Mouse (Mus musculus): ENCODE measurements around the gene Tmem131l. TPM values are rescaled to one million over a fixed set of nuclear protein-coding genes. Genes with fewer than 3 reads are reported as not detected.
A peak's percentile ranks its signal among the peaks of the same experiment; 100 is the strongest.

The Tmem131l gene
- 10 to 100 TPM; 59.8 to 60.5 TPM for total RNA-seq (2021)
- long read RNA-seq, experiment 1, full-length matches to known transcripts: 7 of 27 reads
- long read RNA-seq, experiment 1, partial matches to known transcripts: 4 of 27 reads
- long read RNA-seq, experiment 1, other reads (novel, unspliced or antisense): 16 of 27 reads
- long read RNA-seq, experiment 2, full-length matches to known transcripts: 12 of 41 reads
- long read RNA-seq, experiment 2, partial matches to known transcripts: 9 of 41 reads
- long read RNA-seq, experiment 2, other reads (novel, unspliced or antisense): 20 of 41 reads

- DNase-seq (ENCODE audit: low spot score in 2 of 2): peak; percentile 74 to 87
These were observed at the start of gene Tmem131l for GRCm38 (mm10) chr3:84039646-84040475. Gene Tmem131l (minus strand): TSS chr3:84040175.

- no peak for DNase-seq (ENCODE audit: low spot score in 2 of 2)
These were observed 46.9 kb upstream of the Tmem131l start for GRCm38 (mm10) chr3:84086921-84087320.

DNA sequence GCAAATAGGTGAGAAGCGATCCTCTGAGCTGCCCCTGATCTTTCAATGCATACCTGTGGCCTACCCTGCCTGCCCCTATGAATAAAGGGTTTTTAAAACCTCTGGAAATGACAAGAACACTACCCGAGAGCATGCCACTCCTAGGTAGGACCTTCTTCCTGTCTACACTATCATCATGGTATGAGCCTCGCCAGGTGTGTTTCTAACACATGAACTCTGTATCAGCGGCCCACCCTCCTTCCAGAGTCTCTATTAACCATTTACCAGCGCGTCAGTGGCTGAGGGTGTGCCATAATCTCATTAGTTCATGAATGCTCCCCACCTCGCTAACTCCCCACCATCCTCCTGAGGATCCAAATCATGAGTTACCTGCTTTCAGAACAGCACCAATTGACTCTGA is 46.4 kb upstream of the Tmem131l start:
- no peak for DNase-seq (ENCODE audit: low spot score in 2 of 2)

DNA sequence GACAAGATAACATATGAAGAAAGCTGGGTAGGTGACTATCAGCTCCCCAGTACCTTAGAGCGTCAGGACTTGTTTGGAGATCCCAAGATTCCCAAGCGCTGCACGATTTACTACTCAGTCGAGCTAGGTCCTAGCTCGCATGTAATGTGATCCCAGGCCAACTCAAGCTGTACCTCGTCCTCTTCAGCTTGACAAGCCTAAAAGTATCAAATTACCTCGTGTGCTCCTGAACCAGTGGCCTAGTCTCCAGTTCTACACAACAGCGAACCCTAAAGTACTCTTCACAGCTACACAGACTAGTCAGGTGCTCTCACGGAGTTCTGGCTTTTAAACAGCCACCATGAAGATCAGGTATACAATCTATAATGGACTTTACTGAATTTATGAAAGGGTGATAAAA is 45.5 kb upstream of the Tmem131l start:
- no peak for DNase-seq (ENCODE audit: low spot score in 2 of 2)

- DNase-seq (ENCODE audit: low spot score in 2 of 2): no peak
These were observed 41.3 kb upstream of the Tmem131l start for GRCm38 (mm10) chr3:84081208-84081722.

DNA sequence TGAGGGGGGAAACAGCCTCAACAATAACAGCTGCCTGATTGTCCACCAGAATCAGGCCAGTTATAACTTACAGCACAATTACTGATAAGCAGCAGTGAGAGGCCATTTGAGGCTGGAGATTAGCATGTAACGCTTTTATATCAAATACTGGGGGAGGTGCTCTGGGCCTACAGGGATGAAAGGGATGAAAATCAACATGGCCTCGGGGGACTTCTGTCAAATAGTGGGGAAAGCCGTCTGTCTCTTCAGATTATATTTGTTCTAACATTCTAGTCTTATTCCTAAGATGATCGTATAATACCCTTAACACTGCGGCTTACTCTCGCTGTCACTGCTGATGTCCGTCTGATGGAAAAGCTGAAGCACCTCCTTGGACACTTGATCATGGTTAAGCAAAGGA is 40.1 kb upstream of the Tmem131l start:
- no peak for DNase-seq (ENCODE audit: low spot score in 2 of 2)

GRCm38 (mm10) chr3:84077505-84077904 is 37.5 kb upstream of the Tmem131l start:
- no peak for DNase-seq (ENCODE audit: low spot score in 2 of 2)

DNA sequence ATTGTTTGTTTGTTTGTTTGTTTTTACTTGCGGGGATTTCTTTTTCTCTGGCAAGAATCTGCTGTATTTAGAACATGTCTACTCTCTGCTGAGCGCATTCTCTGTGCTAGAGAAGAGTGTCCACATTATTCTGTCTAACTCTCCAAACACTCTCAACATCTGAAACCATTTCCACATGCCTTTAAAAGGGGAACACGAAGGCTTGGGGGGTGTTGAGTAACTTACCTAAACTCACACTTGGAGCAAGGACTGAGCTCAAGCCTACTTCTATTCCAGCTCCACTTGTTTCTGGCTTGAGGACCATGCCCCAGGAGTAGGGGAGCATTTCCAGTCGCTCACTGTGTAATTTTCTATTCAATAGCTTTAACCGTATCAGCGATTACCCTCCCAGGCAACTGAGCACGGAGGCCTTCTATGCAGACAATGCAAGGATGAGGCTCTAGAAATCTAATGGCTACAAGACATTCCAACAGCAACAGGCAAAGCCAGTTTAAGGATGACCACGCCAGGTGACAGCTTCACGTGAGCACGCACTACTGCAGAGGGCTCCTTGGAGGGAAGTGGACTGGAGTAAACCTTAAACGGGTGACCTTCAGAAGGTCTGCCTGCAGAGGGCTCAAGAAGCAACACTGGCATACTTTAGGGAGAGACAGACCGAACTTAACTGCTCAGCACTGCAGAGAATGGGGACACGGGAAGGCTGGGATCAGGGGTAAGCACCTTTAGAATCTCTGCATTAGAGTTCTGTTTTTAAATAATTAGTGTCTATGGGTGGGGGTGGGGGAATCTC is 36.8 kb upstream of the Tmem131l start:
- DNase-seq (ENCODE audit: low spot score in 2 of 2): no peak

- no peak for DNase-seq (ENCODE audit: low spot score in 2 of 2)
These were observed 35.5 kb upstream of the Tmem131l start for GRCm38 (mm10) chr3:84075516-84075915.

- DNase-seq (ENCODE audit: low spot score in 2 of 2): no peak
These were observed 34.8 kb upstream of the Tmem131l start for GRCm38 (mm10) chr3:84074777-84075176.

GRCm38 (mm10) chr3:84071641-84072040 is 31.7 kb upstream of the Tmem131l start:
- no peak for DNase-seq (ENCODE audit: low spot score in 2 of 2)

DNA sequence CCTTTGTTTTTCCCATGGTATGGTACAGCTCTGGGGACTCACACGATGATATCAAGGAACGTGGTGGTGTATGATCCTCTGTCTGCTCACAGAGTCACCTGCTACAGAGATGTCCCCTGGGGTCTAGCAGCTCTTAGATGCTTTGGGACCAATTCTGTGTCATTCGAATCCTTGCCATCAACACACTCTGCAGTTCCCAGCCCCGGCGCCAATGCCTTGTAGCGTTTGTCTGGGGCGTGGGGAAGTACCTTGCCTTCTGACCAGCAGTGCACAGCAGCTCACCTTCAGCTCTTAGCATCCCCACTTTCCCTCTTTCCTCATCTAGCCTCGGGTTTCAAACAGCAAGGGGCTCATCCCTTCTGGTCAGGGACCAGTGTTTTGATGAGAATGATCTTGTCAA is 30.8 kb upstream of the Tmem131l start:
- DNase-seq (ENCODE audit: low spot score in 2 of 2): no peak

DNA sequence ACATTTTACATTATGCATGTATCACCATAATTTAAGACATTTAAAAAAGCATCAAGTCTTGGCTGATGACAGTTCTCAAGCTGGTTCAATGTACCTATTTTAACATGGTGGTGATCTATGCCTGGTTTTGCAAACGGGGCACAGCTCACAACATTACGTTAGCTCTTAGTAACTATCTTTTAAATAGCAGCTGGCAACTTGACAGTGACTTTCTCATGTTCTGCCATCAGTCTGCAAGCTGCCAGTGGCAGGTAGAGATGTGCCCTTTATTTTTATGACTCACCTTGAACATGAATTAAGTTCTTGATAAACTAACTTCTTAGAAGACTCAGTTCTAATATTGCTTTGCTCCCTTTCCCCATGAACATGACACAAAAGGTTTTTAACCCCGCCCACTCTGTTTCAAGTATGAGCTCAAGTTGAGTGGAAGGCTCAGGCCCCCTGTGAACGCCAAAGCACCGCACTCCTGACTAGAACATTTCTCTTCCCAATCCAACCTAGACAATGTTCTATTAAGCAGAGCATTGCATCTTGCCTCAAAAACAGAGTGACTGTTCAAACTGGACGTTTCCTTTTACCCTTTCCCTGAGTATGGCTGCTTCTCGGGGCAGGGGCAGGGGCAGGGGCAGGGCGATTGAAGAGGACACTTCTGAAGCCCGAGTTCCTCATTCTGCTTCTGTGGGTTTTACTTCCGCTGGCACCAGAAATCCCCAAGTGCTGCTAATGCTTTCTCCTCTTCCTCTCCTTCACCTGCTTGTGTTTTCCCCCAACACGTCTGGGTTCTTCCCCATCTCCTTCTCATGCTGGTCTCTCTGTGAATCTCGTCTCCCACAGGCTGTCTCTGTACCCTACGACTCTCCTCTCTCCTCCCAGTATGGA is 29.1 kb upstream of the Tmem131l start:
- no peak for DNase-seq (ENCODE audit: low spot score in 2 of 2)

GRCm38 (mm10) chr3:84065825-84066224 is 25.9 kb upstream of the Tmem131l start:
- no peak for DNase-seq (ENCODE audit: low spot score in 2 of 2)

GRCm38 (mm10) chr3:84063369-84063914 is 23.5 kb upstream of the Tmem131l start:
- DNase-seq (ENCODE audit: low spot score in 2 of 2): no peak

GRCm38 (mm10) chr3:84061523-84062453 is 21.8 kb upstream of the Tmem131l start:
- DNase-seq (ENCODE audit: low spot score in 2 of 2): peak in 1 of 2 experiments; percentile 12

DNA sequence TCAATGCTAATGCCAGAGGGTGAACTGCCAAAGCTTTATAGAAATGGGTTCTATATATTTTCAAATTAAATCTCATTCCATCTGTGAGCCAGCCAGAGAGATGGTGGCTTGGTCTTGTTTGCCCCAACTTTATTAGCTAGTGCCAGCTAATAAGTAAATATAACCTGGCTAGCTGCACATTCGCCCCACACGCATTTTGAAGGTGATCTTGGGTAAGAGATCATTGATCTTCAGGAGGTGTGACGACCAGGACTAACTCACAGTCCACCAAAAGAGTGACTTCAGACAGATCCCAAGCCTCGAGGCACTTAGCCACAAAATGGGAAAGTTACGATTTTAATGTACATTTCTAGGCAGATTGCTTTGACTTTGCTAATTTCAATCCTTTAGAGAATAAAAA is 21.0 kb upstream of the Tmem131l start:
- DNase-seq (ENCODE audit: low spot score in 2 of 2): no peak

DNA sequence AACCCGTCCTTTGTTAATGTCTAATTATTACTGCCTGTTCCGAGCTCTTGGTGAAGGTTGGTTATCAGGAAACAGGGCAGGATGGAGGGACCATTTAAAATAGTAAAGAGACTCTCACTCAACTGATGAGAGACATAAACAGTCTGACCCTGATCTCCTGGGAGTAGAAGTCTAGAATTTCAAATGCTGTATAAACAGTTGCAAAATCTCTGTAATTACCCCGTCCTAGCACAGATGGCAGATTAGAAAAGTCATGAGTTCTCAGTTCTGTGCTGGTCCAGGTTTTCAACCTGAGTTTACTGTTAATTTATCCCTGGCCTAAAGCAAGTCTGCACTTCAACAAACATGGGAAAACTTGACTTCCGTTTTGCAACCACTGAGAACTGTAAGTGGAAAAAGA is 20.2 kb upstream of the Tmem131l start:
- DNase-seq (ENCODE audit: low spot score in 2 of 2): no peak

DNA sequence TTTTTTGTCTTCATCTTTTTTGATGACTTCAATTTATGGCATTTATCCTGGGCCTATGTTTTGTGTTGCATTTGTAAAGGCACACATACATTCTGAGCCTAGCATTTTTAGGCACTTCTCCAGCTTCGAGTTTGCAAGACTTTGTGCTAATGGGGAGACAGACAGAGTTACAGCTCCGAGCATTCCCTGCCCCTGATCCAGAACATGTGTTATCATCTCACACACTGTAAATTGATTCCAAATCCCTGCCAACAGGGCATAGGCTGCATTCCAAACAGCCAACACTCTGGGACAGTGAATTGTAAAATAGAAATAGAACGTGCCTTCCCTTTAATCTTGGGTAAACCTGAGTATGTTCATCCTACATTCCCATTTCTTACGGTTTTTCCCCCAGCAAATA is 19.7 kb upstream of the Tmem131l start:
- no peak for DNase-seq (ENCODE audit: low spot score in 2 of 2)
